Mouse (Mus musculus): ENCODE results near the gene Smarcal1.

Gene Smarcal1

DNA sequence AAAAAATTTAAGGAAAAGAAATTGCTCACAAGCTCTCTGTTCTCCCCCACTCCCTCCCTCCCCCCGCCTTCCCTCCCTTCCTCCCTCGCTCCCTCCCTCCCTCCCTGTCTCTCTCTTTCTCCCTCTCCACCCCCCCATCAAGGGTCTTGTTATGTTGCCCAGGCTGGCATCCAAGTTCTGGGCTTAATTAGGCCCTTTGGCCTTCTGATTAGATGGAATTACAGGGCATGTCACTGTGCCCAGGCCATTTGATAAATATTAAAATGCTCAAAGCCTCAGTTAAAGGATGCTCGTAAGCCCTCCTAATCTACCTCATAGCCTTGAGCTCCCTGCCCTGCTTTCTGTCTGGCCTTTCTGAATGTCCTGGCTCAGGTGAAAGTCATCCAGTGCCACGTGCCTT, 7.6 kb downstream of the Smarcal1 start:
- no peak for DNase-seq (ENCODE audit: low read depth, low spot score)

DNA sequence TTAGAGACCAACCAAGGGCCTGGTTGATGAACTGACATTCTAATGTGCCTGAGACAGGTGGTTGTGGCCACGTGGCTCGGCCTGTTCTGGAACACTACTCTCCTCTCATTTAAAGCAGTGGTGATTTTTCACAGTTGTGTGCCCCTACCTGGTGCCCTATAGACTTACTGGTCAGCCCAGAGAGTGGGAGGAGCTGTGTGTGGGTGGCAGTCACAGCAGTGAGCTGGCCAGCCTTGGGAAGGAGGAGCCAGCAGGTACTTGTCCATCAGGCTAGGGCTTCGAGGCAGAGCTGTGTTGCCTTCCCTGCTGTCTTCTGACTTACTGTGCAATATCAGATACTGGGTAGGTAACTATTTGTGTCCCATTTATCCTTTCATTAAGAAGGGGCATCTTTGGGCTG, 9.3 kb downstream of the Smarcal1 start:
- DNase-seq (ENCODE audit: low read depth, low spot score) = no peak

DNA sequence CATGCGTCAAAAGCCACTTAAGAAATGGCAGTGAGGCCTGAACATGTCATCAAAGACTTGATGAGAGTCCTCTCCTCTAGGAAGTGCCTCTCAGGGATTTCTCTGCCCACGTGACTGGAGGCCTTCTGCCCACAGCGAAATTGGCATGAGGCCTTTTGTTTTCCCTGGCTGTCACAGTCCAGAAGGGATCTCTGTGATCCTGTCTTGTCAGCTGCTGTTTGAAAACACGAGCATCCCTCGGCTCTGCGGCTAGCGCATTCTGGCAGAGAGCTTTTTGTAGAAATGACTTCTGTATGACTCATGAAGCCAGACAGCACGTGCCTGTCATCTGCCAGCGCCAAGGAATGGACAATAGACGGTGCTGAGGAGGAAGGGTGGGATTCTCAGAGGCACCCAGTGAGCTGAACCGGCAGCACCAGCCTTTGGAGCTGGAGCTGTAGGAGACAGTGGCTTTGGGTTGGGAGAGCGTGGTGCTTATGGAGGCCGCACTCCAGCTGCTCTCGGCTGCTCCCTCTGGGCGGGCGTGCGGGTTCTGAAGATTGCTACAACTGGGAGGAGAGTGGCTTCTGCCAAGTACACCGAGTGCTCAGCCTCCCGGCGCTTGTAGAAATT, 10.4 kb downstream of the Smarcal1 start:
- DNase-seq (ENCODE audit: low read depth, low spot score) = peak; percentile 87

DNA sequence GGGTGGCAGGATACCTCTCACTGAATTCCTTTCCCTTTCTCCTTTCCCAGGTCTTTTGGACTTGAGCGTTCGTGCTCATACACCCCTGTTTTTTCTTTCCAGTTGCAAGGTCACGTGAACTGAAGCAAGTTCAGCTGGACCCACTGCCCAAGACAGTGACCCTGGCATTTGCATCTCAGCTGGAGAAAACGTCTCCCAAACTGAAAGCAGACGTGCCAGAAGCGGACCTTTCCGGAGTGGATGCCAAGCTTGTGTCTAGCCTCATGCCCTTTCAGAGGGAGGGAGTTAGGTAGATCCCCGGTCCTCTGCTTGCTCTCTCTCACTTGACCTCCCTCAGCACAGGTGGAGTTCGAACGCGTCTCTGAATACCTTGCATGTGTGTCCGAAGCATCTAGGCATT, 12.6 kb downstream of the Smarcal1 start:
- DNase-seq (ENCODE audit: low read depth, low spot score) = no peak

DNA sequence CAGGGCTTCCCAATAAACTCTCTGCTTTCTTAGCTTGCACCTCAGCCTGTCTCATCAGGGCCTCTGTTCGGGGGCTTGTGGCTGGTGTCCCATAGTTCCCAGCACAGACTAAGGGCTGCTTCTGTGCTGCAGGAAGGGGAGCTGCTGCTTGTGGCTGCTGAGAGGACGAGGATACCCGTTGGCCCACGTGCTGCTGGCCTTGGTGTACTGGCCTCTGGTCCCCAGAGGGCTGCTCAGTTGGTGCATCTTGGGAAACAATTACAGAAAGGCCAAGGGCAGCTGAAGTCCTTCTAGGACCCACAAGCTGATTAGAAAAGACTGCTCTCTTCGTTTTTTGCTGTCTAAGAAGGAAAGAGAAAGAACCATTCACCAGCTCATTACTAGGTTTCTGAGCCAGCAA, 13.2 kb downstream of the Smarcal1 start:
- DNase-seq (ENCODE audit: low read depth, low spot score) = no peak

DNA sequence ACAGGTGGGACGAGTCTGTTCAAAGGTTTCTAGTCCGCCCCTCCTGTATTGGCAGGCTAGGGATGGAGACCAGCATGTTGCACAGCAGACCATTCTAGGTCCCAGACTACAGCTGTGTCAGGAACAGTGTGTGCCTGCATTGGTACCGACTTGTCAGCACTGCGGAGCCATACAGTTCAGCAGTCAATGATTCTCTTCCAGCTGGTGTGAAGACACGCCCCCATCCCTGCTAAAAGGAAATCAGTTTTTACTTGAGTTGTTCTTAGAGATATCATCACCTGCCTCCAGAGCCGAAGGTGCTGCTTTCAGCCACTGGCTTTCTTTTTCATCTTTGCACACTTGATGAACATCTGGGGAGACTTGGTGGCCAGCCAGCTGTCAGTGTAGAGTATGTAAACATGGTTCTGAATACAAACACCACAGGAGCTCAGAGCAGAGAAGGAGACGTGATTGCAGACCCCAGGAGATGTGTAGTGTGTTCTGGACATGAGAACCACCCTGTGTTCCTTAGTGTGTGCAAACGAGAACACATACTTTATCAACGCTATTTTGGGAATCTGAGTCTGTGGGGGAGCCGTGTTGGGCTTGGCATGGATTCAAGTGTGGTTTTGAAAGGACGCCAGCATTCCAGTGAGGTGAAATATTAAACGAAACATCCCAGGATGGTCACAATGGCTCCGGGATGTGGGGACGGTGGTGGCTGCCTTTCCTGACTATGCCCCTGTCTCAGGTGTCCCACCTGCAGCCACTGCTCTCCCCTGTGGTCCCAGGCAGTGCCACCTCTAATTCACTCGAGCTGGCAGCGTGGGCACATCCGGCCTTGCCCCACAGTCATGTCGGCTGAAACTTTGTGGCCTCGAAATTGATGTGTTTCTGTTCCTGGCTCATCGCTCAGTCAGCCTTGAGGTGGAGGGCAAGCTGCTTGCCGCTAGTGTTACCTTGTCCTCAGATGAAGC, 16.4 kb downstream of the Smarcal1 start:
- DNase-seq (ENCODE audit: low read depth, low spot score) = no peak

DNA sequence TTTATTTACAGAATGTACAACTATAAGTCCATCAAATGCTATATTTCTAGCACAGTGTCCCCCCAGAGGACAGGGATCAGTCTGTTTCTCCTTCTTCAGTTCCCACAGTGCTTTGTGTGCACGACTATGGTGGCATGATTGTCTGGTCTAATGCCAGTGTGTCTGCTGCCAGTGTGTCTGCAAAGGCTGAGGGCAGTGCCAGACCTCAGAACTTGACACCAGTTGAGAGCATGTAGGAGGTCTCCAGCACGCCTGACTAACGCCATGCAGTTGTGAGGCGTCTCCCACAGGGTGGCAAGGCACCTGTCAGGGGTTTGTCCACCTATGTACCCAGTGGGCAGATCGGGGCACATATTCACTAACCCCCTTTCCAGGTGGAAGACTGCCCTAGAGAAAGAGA, 17.7 kb downstream of the Smarcal1 start:
- no peak for DNase-seq (ENCODE audit: low read depth, low spot score)

DNA sequence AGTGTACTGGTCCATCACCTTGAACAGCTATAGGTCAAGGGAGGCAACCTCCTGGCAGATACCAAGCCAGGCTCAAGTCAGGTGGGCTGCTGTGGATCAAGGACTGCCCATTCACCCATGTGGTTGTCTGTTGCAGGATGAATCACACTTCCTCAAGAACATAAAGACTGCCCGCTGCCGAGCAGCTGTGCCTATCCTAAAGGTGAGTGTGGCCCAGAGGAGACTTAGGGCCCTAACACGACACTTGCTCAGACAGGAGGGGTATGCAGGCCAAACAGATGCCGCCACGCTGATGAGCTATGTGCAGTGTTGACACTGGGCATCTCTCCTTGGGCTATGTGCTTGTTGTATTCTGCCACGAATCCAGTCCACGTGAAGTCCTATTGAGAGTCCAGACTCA, 18.2 kb downstream of the Smarcal1 start:
- no peak for DNase-seq (ENCODE audit: low read depth, low spot score)

DNA sequence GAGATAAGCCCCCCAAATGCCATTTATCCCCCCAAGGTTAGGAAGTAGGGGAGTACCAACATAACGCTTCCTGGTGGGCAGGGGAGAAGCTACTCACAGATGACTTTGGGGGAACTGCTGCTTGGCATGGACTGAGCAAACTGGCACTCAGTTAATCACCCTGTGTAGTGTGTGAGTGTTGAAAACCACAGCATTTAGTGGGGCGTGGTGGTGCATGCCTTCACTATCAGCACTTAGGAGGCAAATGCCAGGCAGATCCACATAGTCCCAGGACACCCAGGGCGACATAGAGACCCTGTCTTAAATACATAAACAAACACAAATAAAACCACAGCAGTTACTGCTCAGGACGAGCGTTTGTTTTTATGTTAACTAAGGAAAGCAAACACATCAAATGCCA, 19.1 kb downstream of the Smarcal1 start:
- DNase-seq (ENCODE audit: low read depth, low spot score) = no peak

DNA sequence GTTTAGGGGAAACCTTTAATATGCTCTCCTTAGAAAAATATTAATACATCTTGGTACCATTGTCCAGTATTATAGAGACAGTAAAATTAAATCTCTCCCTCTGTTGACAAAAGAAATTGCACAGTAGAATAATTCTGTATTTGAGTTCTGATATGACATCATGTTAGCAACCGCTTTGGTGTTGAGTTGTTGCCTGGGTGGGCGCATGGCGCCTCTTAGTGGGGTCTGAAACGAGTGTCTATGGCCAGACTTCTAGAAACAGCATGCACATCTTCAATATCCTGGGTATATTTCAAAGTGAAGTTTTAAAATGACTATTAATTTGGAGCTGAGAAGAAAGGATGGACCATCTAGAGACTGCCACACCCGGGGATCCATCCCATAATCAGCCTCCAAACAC, 19.8 kb downstream of the Smarcal1 start:
- DNase-seq (ENCODE audit: low read depth, low spot score) = no peak

DNA sequence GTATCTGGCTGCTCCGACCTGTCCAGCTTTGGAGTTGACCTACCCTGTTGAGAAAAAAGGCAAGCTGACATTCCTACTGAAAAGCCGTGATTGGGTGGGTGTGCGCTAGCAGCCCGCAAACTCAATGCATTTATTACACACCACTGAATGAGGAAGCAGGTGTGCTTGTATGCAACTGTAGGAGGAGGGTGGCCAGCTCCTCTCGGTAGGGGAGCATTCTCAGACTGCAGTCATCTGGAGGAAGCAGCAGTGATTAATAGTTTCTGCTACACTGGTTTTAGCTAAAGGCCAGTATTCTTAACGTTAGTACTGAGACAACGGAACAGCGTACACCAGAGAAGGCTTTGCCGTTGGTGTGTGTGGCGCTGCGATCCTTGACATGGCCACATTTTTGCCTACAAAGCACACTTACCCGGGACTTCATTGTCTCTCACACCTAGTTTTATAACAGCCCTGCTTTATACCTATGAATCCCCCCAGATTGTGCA, 23.2 kb downstream of the Smarcal1 start:
- DNase-seq (ENCODE audit: low read depth, low spot score) = no peak

DNA sequence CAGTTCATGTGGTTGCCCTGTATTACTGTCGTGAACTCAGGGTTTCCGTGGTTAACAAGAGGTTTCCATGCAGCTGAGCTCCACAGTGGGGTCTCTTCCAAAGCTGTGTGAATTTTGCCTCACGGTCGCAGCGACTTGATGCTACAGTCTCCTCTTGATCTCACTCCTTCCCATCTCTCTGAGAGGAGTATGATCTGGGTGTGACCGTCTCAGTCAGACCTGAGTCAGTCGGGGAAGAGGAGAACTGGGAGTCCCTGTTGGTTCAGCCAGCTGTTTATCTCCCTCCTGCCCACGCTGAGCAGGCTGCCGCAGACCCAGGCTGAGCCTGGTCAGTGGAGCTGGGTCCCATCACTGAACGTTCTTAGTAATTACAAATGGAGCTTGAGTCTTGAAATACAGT, 26.1 kb downstream of the Smarcal1 start:
- no peak for DNase-seq (ENCODE audit: low read depth, low spot score)

DNA sequence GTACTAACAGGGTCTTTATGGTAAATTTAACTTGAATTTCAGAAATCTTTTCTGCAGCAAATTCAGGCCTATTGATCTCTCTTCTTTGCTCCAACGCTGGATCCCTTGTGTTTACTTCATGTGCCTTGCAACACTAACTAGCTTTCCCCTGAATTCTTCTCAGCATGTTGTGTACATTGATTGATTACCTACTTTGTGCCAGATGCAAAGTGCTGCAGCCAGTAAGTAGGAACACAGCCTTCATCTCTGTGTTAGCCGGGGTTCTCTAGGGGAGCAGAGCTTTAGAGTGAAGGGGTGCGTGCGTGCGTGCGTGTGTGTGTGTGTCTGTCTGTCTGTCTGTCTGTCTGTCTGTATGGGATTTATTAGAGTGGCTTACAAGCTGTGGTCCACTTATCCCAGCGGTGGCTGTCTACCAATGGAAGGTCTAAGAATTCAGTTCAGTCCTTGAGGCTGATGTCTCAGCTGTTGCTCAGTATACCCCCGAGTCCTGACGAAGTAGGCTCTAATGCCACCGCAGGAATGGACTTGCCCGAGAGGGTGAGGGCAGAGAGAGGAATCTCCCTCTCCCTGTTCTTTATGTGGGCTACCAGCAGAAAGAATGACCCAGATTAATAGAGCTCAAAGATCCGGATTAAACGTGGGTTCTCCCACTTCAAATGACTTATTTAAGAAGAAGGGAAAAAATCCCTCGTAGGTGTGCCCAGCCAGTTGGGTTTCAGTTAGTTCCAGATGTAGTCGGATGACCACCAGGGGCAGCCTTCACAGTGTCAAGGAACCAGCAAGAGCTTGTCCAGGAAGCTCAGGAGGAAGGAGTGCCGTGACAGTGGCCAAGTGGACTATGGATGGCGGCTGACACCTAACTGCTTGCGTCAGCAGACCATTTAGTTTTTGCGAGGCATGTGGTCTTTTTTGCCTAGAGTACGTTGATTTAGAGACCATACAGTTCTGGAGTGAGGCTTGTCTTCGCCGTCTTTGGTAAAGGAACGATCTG, 27.1 kb downstream of the Smarcal1 start:
- no peak for DNase-seq (ENCODE audit: low read depth, low spot score)

DNA sequence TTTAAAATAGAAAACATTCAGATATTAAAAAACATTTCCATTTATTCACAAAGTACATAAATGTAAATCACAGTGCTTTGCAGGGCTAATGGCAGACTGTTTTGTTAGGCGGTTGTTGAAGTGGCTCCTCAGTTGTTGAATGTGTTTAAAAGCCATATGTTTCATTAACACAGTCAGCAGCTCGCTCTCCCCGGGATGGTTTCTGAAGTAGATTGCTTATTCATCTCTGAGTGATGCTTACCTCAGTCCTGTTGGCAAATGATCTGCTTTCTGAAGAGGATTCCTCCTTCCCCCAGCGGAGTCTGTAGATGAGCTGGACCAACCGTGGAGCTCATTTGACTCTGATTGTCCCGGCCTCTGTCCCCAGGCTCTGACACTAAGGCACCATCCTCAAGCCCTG, 29.1 kb downstream of the Smarcal1 start:
- peak; percentile 31 for DNase-seq (ENCODE audit: low read depth, low spot score)

DNA sequence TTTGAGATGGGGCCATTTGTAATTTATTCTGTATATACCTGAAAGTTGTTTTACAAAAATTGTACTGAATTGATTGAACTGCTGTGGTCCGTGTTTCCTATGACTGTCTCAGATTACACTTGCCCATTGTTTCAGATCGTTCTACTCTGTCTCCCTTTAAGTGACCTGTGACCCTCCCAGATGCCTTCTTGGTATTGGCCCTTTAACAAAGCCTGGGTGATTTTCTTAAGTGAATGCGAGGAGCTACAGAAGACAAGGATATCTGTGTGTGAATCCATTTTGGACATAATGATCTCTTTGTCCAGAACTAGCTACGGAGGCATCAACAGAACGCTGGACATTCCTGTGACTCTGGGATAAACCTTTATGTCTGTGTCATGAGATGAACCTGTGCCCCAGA, 52.2 kb downstream of the Smarcal1 start:
- DNase-seq (ENCODE audit: low read depth, low spot score) = no peak

DNA sequence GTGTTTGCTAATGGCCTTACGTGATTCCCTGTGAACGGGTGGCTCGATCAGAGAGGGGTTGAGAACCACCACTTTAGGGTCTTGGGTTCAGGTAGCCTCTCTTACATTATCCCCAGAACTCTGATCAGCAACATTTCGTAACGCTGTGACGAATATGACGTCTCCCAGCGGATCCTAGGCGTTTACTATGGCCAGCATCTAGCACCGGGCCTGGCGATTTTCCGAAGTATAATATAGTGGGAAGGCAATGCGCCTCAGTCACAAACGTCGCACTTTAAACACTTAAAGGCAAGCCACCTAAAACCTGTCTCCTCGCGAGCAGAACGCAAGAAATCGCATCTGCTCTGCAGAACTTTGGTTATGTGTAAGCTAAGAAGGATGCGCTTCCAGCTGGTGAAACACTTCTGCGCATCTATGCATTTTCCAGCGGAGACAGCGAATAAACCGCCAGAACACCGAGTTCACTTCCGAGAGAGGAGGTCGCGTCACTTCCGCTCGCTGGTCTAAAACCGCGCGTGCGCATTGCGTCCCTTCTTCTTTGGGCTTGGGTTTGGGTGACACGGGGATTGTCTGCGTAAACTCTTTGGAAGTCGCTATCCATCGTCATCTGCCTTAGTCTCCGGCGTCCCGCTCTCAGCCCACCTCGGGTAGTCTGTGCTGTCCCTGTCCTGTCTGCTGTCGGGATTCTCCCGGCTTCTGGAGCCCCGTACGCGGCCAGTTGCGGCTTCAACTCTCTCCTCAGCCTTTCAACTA, 57.8 kb downstream of the Smarcal1 start:
- DNase-seq (ENCODE audit: low read depth, low spot score) = peak; percentile 56

DNA sequence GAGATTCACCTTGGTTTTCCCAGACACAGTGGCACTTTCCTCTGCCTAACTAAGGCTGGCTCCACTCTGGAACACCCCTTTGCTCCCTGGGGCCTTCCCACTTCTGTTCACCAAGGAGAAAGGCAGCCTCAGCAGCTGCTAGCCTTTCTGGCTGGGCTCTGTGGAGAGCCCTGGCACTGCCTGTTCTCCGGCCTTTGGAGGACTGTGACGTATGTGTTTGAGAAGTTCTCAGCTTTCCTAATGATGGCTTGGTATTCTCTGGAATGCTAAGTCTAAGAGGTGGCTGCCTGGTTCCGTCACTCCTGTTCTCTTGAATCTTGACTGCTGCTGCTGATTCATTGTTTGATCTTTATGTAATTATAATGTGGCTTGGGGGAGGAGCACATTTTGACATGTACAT, 90.0 kb downstream of the Smarcal1 start:
- DNase-seq (ENCODE audit: low read depth, low spot score) = no peak

All from telencephalon, adult 2 months (tissue).